Mouse (Mus musculus) mouse trophoblast stem cell (cell line): ENCODE measurements around the gene Hnf4a.

Experiments
- in situ Hi-C, 2 experiments: fragments of 300-500 bp; cut with MseI, MboI; formaldehyde crosslinking; loops; 2 replicates in 1 of 2; 3 replicates in 1 of 2; pipeline ENCODE4 v1.15.1; 2025

Hnf4a gene

DNA sequence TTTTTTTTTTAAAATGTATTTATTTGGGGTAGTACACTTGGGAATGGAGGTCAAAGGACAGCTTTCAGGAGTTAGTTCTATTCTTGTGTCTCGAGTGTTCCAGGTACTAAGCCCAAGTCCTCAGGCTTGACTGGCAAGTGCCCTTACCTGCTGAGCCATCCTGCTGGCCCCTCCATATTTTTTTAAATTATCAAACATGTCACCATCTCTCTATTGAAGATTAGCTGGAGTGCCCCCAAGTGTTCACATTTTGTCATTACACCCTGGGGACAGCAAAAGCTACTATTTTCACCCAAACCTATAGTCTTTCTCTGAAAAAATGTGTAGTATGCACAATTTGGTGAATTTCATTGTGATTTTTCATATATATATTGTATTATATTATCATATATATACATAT is 85.5 kb downstream of the Hnf4a start:
- in situ Hi-C loops, result loop anchor here (10.0 kb wide), 2 partner anchors 57 to 147 kb away; no protein-coding TSS in a partner anchor

DNA sequence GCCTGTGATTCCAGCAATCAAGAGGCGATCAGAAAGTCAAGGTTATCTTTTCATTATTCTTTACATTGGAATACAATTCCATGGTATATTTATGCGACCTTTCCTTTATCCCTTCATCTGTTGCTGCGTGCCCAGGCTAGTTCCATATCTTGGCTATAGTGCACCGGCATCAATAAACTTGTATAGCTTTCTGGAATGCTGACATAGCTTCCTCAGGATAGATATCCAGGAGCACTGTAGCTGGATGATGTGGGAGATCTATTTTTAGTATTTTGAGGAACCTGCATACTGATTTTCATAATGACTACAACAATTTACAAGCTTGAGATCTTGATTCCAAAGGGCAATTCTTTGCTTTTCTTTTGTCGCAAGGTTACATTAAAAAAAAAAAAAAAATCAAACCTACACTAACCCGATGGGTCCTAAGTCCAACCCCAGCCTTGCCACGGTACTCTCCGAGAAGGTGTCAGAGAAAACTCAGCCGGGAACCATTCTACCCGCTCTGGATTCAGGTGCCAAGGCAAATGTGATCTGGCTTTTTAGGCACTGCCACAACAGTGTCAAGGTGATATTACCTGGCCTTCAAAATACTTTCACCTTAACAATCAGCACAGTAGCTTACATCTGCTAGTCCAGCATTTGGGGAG is 87.2 kb downstream of the Hnf4a start:
- in situ Hi-C loops, result loop anchor here (10.0 kb wide), 2 partner anchors 59 to 149 kb away; no protein-coding TSS in a partner anchor

DNA sequence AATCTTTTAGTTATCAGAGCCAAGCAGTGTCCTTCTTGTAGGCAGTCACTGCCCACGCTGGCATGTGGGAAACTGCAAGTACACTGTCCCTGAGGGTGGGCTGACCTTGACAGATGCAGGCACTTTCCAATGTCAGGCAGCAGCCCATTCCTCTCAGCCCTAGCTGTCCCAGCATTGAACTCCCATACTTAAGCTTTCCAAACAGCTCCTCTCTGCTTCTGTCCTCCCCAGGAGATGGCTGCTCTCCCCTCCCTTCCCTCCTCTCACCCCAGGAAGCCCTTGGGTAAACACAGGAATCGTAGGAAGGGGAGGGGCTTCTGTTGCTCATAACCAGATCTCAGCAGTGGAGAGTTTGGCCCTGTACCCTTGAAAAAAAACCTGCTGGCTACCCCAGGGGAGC is 88.5 kb downstream of the Hnf4a start:
- in situ Hi-C loops, result loop anchor here (10.0 kb wide), 2 partner anchors 60 to 150 kb away; no protein-coding TSS in a partner anchor

DNA sequence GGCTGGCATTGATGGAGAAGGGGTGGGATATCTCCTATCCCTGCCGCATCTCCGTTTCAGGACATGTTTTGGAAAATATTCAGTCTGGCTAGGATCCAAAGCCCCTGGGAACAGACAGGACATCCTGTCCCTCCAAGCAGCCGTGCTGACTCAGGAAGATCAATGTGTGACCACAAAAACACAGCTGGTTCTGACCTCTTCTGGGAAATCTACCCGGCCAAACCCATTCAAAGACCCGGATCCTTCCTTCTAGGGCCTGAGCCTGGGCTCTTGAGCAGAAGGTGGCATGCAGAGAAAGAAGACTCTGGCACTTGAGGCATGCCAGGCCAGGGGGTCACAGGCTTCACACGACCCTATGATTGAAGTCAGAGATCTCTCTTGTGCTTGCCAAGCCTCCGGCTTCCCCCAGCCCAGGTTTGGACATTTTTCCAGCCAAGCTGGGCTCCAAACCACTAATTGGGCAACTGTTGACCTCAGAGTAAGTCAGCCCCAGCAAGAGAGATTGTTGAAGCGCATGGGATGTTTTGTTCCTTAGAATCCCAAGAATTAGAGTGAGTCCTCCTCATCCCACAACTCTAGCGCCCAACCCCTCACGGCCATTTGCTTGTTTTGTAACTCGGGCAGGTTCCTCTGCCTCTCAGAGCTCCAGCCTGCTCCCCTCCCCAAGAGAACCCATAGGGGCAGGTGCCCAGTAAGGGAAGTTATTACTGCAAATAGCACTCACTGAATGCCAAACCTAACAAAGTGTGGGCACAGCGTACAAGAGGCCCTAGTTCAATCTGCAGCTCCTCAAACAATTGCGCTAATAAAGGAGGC is 89.7 kb downstream of the Hnf4a start:
- in situ Hi-C loops, result loop anchor here (10.0 kb wide), 2 partner anchors 61 to 151 kb away; no protein-coding TSS in a partner anchor

DNA sequence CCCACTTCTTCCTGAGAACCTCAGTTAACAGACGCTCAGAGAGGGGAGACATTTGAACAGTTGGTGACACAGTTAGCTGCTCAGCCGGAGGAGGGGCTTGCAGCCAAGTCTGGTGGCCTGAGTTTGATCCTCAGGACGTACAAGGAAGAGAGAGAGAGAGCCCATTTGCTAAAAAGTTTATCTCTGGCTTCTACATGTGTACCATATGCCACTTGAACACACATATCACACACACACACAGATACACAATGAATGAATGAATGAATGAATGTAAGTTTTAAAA is 90.2 kb downstream of the Hnf4a start:
- in situ Hi-C loops, result loop anchor here (10.0 kb wide), 2 partner anchors 62 to 152 kb away; no protein-coding TSS in a partner anchor

DNA sequence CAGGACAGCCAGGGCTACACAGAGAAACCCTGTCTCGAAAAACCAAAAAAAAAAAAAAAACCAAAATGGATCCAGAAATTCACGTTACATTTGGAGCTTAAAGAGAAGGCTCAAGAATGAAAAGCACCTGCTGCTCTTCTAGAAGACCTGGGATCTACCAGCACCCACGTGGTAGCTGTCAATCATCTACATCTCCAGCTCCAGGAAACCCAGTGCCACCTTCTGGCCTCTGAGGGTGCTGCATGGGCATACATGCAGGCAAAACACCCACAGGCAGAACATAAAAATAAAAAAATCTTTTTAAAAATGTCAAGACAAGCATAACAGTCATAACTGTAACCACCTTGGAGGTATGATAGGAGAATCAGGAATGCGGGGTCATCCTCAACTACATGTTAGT is 91.1 kb downstream of the Hnf4a start:
- in situ Hi-C loops, result loop anchor here (10.0 kb wide), 2 partner anchors 63 to 153 kb away; no protein-coding TSS in a partner anchor

DNA sequence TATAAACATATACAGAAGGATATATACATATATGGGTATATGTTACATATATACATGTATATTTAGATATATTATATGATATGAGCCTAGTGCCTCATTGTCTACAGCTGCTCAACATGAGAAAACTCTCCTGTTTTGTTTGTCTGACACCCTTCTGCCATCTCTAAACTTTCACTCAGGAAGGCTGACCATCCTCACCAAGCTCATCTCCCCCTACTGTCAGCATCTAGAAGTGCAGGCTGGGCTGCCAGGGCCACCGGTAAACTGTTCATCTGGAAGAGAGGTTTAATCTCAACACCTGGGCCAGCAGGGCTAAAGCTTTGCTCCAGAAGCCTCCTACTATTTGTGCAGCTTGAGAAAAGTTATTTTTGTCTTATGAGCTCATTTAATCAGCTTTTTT is 92.6 kb downstream of the Hnf4a start:
- in situ Hi-C loops, result loop anchor here (10.0 kb wide), 2 partner anchors 64 to 154 kb away; no protein-coding TSS in a partner anchor

DNA sequence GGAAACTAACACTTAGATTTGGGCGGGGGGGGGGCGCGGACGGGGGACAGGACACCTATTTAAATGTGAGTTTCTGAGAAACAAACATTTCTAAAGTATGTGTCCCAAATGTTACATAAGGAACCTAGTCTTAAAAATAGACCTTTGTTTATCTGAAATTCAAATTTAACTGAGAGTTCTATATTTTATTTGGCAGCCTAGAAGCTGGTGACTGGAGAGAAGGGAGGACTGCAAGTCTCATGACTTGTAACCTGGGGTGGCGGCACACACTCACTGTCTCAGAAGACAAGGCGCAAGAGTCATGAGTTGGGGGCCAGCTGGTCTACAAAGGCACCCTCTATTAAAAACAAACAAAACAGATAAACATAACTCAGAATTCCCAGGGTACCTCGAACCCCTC is 94.5 kb downstream of the Hnf4a start:
- in situ Hi-C loops, result loop anchor here in 1 of 2 experiments (25.0 kb wide), 1 partner anchor 111 kb away; no protein-coding TSS in a partner anchor

DNA sequence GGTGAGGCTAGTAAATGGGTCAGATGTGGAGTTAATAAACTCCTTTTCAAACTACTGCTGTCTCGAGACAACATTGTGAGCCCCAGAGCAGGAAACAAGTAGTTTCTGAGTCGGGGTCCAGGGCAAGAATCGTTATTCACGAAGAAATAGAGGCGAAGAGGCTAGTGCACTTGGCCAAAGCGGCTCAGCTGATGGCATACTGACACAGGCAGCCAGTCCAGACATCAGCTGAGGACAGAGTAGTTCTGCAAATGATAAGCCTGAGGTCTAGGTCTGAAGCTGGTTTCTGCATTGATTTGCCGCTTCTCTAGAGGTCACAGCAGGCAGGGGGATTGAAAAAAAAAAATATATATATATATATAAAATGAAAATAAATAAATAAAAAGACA is 95.1 kb downstream of the Hnf4a start:
- in situ Hi-C loops, result loop anchor here in 1 of 2 experiments (25.0 kb wide), 1 partner anchor 111 kb away; no protein-coding TSS in a partner anchor

DNA sequence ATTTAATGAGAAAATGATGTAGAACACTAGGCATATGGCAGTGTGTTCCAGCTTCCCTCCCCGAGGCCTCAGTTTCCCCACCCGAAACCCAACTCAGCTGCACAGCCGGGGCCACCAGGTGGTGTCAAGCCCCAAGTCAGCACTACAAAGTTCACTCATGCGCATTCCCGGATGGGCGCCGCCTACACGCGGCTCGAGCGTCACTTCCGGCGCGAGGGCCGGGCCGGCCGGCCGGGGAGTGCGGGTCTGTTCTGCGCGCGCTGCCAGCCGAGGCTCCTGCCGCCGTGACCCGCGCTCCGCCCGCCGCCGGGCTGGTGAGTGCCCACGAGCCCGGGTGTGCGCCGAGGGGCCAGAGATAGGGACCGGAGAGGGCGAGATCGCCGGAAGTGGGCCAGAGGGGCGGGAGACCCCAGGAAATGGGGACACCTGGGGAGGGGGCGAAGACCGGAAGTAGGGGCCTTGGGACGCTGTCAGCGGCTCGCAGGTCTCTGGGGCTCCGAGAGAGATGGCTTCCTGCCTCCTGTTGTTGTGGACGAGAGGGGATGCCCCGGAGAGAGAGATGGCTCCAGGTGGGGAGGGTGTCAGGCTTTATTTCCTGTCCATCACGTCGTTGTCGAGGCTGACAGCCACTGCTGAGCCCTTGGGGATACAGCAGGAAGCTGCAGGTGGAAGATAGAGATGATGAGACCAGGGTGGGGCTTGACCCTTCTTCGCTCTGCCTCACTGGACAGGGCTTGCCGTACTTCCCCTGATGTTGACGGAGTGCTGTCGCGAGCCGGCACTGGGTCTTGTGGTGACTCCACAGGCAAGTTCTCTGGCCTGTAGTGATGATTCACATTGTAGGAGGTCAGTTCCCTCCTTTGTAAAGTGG is 95.7 kb downstream of the Hnf4a start, which contains the start of gene Ttpal:
Gene Ttpal, plus strand, starts transcription at position 214 of the 871 bp plus-strand sequence.
- in situ Hi-C loops, result loop anchor here in 1 of 2 experiments (25.0 kb wide), 1 partner anchor 110 kb away; no protein-coding TSS in a partner anchor

DNA sequence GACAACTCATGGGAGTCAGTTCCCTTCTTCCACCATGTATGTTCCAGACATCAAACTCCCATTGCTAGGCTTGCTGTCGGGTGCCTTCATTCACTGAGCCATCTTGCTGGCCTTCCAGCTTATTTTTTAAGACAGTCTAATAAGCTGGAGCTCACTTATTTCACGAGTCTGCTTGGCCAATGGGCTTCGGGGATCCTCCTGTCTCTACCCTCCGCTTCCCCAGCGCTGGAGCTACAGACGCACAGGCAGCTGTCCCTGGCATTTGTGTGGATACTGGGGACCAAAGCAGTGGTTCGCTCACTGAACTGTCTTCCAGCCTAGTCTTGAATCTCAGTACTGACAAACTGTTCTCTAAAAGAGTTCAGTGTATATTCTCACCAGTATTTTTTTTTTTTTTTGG is 99.6 kb downstream of the Hnf4a start:
- in situ Hi-C loops, result loop anchor here in 1 of 2 experiments (25.0 kb wide), 1 partner anchor 106 kb away; no protein-coding TSS in a partner anchor

DNA sequence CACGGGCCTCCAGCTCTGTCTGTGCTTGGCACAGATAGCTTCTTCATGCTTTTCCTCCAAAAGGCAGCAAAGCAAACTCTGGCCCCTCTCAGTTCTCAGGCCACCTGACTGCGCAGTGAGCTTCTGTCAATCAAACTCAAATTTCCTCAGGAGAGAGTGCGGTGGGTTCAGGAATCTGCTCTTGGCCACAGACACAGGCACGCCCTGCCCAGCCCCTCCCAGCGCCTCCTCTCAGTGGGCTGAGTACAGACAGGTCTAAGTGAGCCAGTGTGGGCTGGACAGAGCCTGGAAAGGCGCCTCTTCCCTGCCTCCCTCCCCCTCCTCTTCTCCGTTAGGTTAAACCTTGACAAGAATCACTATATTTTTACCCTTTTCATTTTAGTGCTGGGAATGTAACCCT is 101.4 kb downstream of the Hnf4a start:
- in situ Hi-C loops, result loop anchor here in 1 of 2 experiments (25.0 kb wide), 1 partner anchor 104 kb away; no protein-coding TSS in a partner anchor

DNA sequence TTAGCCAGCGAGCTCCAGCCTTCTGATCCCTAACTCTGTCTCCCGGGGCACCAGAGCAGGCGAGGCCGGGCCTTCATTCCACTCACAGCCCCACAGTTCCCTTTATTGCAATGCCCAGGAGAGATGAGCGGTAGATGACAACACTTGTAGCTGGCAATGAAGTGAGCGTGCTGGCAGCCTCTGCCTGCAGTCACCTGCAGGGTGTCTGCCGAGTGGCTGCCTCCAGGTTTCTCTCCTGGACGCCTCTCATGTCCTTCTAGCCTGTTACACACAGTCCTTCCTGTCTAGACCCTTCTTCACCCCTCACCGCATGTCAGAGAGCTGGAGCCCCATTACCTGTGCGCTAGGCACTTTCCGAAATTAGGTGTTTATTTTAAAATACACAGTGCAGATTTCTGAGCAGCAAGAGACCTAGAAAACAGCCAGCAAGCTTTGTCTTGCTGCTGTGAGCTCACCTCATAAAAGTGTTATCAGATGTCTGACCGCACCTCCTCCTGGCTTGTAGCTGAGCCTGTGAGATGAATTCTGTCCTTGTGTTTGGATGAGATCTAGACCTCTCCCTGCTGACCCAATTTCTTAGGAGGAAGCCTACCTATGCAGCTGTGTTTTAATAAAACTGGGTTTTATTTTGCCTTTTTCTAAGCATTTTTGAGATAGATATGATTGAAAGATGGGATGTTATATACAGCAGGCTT is 102.8 kb downstream of the Hnf4a start:
- in situ Hi-C loops, result loop anchor here in 1 of 2 experiments (25.0 kb wide), 1 partner anchor 103 kb away; no protein-coding TSS in a partner anchor

DNA sequence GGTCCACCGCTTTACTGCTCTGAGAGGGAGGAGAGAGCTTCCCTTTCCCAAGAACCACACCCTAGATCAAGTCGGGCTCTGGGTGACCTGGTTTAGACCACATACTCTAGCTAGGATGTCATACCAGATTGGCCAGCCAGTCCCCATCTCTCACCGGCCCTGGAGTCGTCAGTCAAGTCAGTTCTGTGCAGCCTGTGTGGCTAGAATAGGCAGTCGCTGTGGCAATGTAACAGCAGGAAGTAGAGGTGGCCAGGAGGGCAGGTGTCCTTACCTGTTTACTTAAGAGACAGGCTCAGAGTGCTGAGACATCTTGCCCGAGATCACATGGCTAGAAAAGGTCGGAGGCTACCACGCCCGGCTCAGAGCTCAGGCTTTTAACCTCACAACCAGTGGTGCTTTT is 104.6 kb downstream of the Hnf4a start:
- in situ Hi-C loops, result loop anchor here in 1 of 2 experiments (25.0 kb wide), 1 partner anchor 101 kb away; no protein-coding TSS in a partner anchor

DNA sequence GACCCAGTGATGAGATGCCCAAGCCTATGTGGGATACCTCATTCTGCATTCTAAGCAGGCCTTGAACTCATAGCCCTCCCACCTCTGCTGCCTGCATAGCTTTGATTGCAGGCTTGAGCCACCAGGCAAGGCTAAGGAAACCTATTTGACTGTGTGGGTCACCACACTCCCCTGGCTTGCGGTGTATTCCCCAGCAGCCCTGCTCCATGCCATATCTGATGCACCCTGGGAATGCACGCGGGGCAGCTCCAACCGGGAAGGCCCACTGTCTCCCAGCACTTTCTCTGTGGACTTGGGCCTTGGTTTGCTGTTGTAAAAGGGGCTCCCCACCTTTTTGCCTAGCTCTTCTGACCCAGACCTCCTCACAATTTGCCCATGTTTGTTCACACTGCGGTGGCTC is 106.6 kb downstream of the Hnf4a start:
- in situ Hi-C loops, result loop anchor here in 1 of 2 experiments (25.0 kb wide), 1 partner anchor 99 kb away; no protein-coding TSS in a partner anchor

DNA sequence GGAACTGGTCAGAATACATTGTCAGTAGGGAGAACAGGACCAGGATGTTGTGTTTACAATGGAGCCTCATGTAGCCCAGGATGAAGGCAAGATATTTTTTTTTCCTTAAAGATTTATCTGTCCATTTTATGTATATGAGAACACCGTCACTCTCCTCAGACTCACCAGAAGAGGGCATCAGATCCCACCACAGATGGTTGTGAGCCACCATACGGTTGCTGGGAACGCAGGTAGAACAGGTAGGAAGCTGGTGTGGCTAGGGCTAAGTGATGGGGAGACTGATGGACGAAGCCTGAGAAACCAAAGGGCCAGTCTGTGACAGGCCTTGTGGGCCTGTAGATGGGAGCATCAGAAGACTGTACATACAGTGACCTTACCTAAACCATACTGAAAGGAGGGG is 107.4 kb downstream of the Hnf4a start:
- in situ Hi-C loops, result loop anchor here in 1 of 2 experiments (25.0 kb wide), 1 partner anchor 98 kb away; no protein-coding TSS in a partner anchor

DNA sequence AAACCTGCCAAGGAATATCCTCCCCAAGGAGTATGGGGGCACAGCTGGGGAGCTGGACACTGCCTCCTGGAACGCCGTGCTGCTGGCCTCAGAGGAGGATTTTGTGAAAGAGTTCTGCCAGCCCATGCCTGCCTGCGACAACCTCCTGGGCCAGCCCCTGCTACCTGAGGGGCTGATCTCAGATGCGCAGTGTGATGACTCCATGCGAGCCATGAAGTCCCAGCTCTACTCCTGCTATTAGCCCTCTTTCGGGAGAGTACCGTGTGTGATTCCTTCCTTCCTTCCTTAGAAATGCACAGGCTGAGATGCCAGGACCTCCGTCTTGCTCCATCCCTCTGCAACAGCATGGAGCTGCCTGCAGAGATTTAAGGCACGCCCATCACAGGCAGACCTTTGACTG is 108.8 kb downstream of the Hnf4a start:
- in situ Hi-C loops, result loop anchor here in 1 of 2 experiments (25.0 kb wide), 1 partner anchor 97 kb away; no protein-coding TSS in a partner anchor

DNA sequence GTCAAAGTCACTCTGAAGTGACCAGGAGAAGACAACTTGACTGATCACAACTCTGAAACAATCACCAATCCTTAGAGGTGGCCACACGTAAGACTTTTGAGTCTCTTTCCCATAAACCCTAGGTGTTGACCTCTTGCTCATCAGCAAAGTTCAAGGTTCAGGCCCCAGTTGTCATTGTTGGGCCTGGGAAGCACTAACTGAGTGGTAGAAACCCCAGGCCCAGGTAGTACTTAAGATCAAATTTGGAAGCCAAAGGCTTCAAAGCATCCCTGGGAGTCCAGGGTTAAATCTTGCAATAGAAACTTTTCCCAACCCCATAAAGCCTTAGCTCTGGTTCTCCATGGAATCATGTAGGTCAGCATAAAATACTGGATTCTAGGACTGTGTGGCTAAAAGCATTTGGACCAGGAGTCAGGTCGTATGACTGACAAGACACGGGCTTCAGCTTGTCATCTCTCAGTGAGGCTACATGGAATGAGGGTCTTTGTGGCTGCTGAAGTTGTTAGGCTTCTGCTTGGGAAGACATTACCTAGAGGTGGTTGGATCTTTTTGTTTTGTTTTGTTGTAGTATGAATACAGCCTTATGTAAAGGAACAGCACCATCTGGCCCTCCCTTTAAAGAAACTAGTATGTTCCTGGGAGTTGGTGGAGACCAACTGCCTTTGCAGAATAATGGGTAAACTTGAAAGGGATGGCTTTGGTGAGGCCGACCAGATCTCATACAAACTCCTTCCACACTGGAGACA is 109.5 kb downstream of the Hnf4a start:
- in situ Hi-C loops, result loop anchor here in 1 of 2 experiments (25.0 kb wide), 1 partner anchor 96 kb away; no protein-coding TSS in a partner anchor

DNA sequence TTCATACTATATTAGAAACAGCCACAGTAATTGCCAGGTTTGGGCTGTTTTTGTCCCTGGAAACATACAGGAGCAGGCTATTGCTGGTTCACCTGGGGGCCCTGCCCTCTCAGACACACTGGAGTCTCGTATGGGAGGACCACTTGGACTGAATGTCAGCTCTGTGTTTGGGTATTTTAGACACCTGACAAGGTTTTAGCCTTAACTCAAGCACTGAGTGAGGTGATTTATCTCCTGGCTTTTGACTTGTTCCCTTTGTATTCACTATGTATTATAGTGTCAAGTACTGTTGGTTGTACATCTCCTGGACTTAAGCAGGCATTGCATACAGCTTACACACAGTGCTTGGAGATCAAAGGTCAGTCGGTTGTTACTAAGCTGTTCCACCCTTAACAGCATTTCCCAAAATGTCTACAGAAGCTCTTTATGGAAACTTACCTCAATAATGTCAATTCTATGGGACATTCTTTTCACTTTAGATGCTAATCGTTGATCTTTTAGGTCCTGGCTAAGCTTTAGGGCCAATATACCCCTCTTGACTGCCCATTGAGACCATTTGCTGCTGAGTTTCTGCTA is 110.1 kb downstream of the Hnf4a start:
- in situ Hi-C loops, result loop anchor here in 1 of 2 experiments (25.0 kb wide), 1 partner anchor 96 kb away; no protein-coding TSS in a partner anchor
